Mouse (Mus musculus): ENCODE measurements around the gene Poldip3. TPM values are rescaled to one million over a fixed set of nuclear protein-coding genes. Genes with fewer than 3 reads are reported as not detected.
A peak's percentile ranks its signal among the peaks of the same experiment; 100 is the strongest.

The Poldip3 gene
- polyA plus RNA-seq, 1 experiment from 2014 or later, result 59.0 TPM

GRCm38 (mm10) chr15:83170956-83171659, 21.9 kb upstream of the Poldip3 start:
- Histone ChIP-seq H3K9me3 (replicated peaks) (no peaks in the 10 kb centered on the region), H3K4me1 (replicated peaks) (peaks cover 42% of the 10 kb centered on the region), H3K27ac (peak overlapping the region; percentile 82), H3K36me3 (no peaks in the 10 kb centered on the region), H3K4me3 (peak overlapping the region; percentile 71), H3K9ac (peak overlapping the region; percentile 79), H3K27me3 (no peaks in the 10 kb centered on the region), H3K4me2 (peak overlapping the region; percentile 88)
- 35% methylated on average over 8 of the region's 8 CpGs for WGBS
- ATAC-seq (replicated peaks; ENCODE audit: insufficient number of reproducible peaks, insufficient read depth, low FRiP score, low read depth), result no peak

GRCm38 (mm10) chr15:83169772-83170722, 20.9 kb upstream of the Poldip3 start:
- no peaks in the 10 kb centered on the region for H3K27me3 ChIP-seq
- no peaks in the 10 kb centered on the region for H3K36me3 ChIP-seq
- no peaks in the 10 kb centered on the region for H3K9me3 ChIP-seq (replicated peaks)
- H3K4me2 ChIP-seq, result peak overlapping the region; percentile 88
- 0 out of 2 replicates have a peak overlapping the region, but pooled peaks have one; percentile 0 for H3K9ac ChIP-seq
- no peak for ATAC-seq (replicated peaks; ENCODE audit: insufficient number of reproducible peaks, insufficient read depth, low FRiP score, low read depth)
- peaks cover 51% of the 10 kb centered on the region for H3K4me1 ChIP-seq (replicated peaks)
- H3K4me3 ChIP-seq, result no peak overlapping the region; the same call in 1 of the 2 replicates
- peak overlapping the region; percentile 28; the same call in 1 of the 2 replicates for H3K27ac ChIP-seq
- 79% methylated on average over 8 of the region's 8 CpGs for WGBS

- Histone ChIP-seq H3K4me2 (peak overlapping the region; percentile 33), H3K27me3 (no peaks in the 10 kb centered on the region), H3K4me3 (no peak overlapping the region), H3K36me3 (no peaks in the 10 kb centered on the region), H3K4me1 (replicated peaks) (peaks cover 55% of the 10 kb centered on the region), H3K9ac (no peak overlapping the region), H3K27ac (peak overlapping the region; percentile 28; the same call in 1 of the 2 replicates), H3K9me3 (replicated peaks) (no peaks in the 10 kb centered on the region)
- 77% methylated on average over 7 of the region's 7 CpGs for WGBS
- ATAC-seq (replicated peaks; ENCODE audit: insufficient number of reproducible peaks, insufficient read depth, low FRiP score, low read depth), result no peak
Measured at GRCm38 (mm10) chr15:83168875-83169771, 19.9 kb upstream of the Poldip3 start.

- Histone ChIP-seq H3K4me1 (replicated peaks) (peaks cover 55% of the 10 kb centered on the region), H3K9ac (no peak overlapping the region), H3K4me2 (no peak overlapping the region), H3K27me3 (no peaks in the 10 kb centered on the region), H3K36me3 (no peaks in the 10 kb centered on the region), H3K4me3 (no peak overlapping the region), H3K9me3 (replicated peaks) (no peaks in the 10 kb centered on the region), H3K27ac (no peak overlapping the region)
- whole genome bisulfite sequencing, result 81% methylated on average over 3 of the region's 3 CpGs
- ATAC-seq (replicated peaks; ENCODE audit: insufficient number of reproducible peaks, insufficient read depth, low FRiP score, low read depth), result no peak
Measured at GRCm38 (mm10) chr15:83168311-83168710, 19.1 kb upstream of the Poldip3 start.

GRCm38 (mm10) chr15:83167550-83168065, 18.4 kb upstream of the Poldip3 start:
- Histone ChIP-seq H3K4me3 (no peak overlapping the region), H3K9me3 (replicated peaks) (no peaks in the 10 kb centered on the region), H3K27me3 (no peaks in the 10 kb centered on the region), H3K36me3 (no peaks in the 10 kb centered on the region; the same call in 1 of the 2 replicates), H3K9ac (no peak overlapping the region), H3K4me2 (no peak overlapping the region), H3K4me1 (replicated peaks) (peaks cover 50% of the 10 kb centered on the region), H3K27ac (no peak overlapping the region)
- ATAC-seq (replicated peaks; ENCODE audit: insufficient number of reproducible peaks, insufficient read depth, low FRiP score, low read depth), result no peak
- WGBS, result 85% methylated on average over 8 of the region's 8 CpGs

- H3K9me3 ChIP-seq (replicated peaks), result no peaks in the 10 kb centered on the region
- H3K4me2 ChIP-seq, result no peak overlapping the region
- H3K27me3 ChIP-seq, result no peaks in the 10 kb centered on the region
- H3K4me1 ChIP-seq (replicated peaks), result peaks cover 50% of the 10 kb centered on the region
- H3K9ac ChIP-seq, result no peak overlapping the region
- H3K36me3 ChIP-seq, result no peaks in the 10 kb centered on the region; the same call in 1 of the 2 replicates
- H3K4me3 ChIP-seq, result no peak overlapping the region
- 67% methylated on average over 5 of the region's 5 CpGs for WGBS
- ATAC-seq (replicated peaks; ENCODE audit: insufficient number of reproducible peaks, insufficient read depth, low FRiP score, low read depth), result no peak
- peak overlapping the region; percentile 45; the same call in 1 of the 2 replicates for H3K27ac ChIP-seq
Measured at GRCm38 (mm10) chr15:83167126-83167525, 17.9 kb upstream of the Poldip3 start.

- Histone ChIP-seq H3K9me3 (replicated peaks) (no peaks in the 10 kb centered on the region), H3K4me3 (no peak overlapping the region), H3K4me2 (no peak overlapping the region), H3K27ac (peak overlapping the region; percentile 45; the same call in 1 of the 2 replicates), H3K36me3 (peaks cover 5% of the 10 kb centered on the region), H3K4me1 (replicated peaks) (peaks cover 50% of the 10 kb centered on the region), H3K9ac (no peak overlapping the region), H3K27me3 (no peaks in the 10 kb centered on the region)
- WGBS, result 66% methylated on average over 3 of the region's 3 CpGs
- ATAC-seq (replicated peaks; ENCODE audit: insufficient number of reproducible peaks, insufficient read depth, low FRiP score, low read depth), result no peak
Measured at GRCm38 (mm10) chr15:83166642-83167041, 17.5 kb upstream of the Poldip3 start.

GRCm38 (mm10) chr15:83165526-83166315, 16.5 kb upstream of the Poldip3 start:
- Histone ChIP-seq H3K27me3 (no peaks in the 10 kb centered on the region), H3K4me2 (no peak overlapping the region), H3K4me3 (no peak overlapping the region), H3K9ac (no peak overlapping the region), H3K27ac (no peak overlapping the region), H3K4me1 (replicated peaks) (peaks cover 41% of the 10 kb centered on the region), H3K36me3 (peaks cover 12% of the 10 kb centered on the region), H3K9me3 (replicated peaks) (no peaks in the 10 kb centered on the region)
- ATAC-seq (replicated peaks; ENCODE audit: insufficient number of reproducible peaks, insufficient read depth, low FRiP score, low read depth), result no peak
- WGBS, result 94% methylated on average over 13 of the region's 13 CpGs

GRCm38 (mm10) chr15:83164971-83165471, 15.8 kb upstream of the Poldip3 start:
- Histone ChIP-seq H3K4me2 (no peak overlapping the region), H3K9me3 (replicated peaks) (no peaks in the 10 kb centered on the region), H3K4me1 (replicated peaks) (peaks cover 34% of the 10 kb centered on the region), H3K27me3 (no peaks in the 10 kb centered on the region), H3K9ac (no peak overlapping the region), H3K4me3 (no peak overlapping the region), H3K36me3 (peaks cover 17% of the 10 kb centered on the region), H3K27ac (peak overlapping the region; percentile 67)
- peak; percentile 78 for ATAC-seq (replicated peaks; ENCODE audit: insufficient number of reproducible peaks, insufficient read depth, low FRiP score, low read depth)
- 48% methylated on average over 5 of the region's 5 CpGs for WGBS
